Mouse (Mus musculus) intestine, postnatal 0 days (tissue): Measurements from ENCODE around the gene Sprr4. TPM values are rescaled to one million over a fixed set of nuclear protein-coding genes. Genes with fewer than 3 reads are reported as not detected.
A peak's percentile ranks its signal among the peaks of the same experiment; 100 is the strongest.
"Not testable (repeated sequence)": the region's sequence is repeated elsewhere in the genome, so short reads cannot be mapped to it uniquely, and the experiment has no call there.

ENCODE experiments used
- ATAC-seq: fragments of 200-750 bp; cut with Nextera tagmentation; 2 replicates; pipeline ENCODE4 v1.8.0; 2017; ENCODE audit warnings: mild to moderate bottlenecking, moderate TSS enrichment, moderate library complexity
- H3K27ac ChIP-seq: fragments of 300-500 bp; sonication (generic); 2 replicates; pipeline ENCODE4 v1.5.1; 2014; ENCODE audit warnings: mild to moderate bottlenecking, low read depth, low read length, moderate library complexity
- H3K27me3 ChIP-seq: fragments of 300-500 bp; sonication (generic); replicated peaks from 2 replicates; pipeline ENCODE4 v1.6.1; 2014; ENCODE audit warnings: low read length, mixed read lengths; ENCODE audit not compliant: control insufficient read depth, insufficient read depth
- H3K36me3 ChIP-seq: fragments of 300-500 bp; sonication (generic); 2 replicates; pipeline ENCODE4 v1.6.1; 2014; ENCODE audit warnings: mild to moderate bottlenecking, moderate library complexity; ENCODE audit not compliant: control insufficient read depth, insufficient read depth
- H3K4me1 ChIP-seq: fragments of 300-500 bp; sonication (generic); replicated peaks from 2 replicates; pipeline ENCODE4 v1.6.1; 2014; ENCODE audit warnings: antibody characterized with exemption, low read length, mixed read lengths; ENCODE audit not compliant: control insufficient read depth, insufficient read depth
- H3K4me2 ChIP-seq: fragments of 300-500 bp; sonication (generic); replicated peaks from 2 replicates; pipeline ENCODE4 v1.6.1; 2014; ENCODE audit warnings: low read depth, mild to moderate bottlenecking, moderate library complexity
- H3K4me3 ChIP-seq: fragments of 300-500 bp; sonication (generic); 2 replicates; pipeline ENCODE4 v1.5.1; 2014; ENCODE audit warnings: low read depth, low read length
- H3K9ac ChIP-seq: fragments of 300-500 bp; sonication (generic); 2 replicates; pipeline ENCODE4 v1.6.1; 2014; ENCODE audit warnings: mild to moderate bottlenecking, low read depth, low read length
- H3K9me3 ChIP-seq: fragments of 300-500 bp; sonication (generic); 2 replicates; pipeline ENCODE4 v1.6.1; 2016; ENCODE audit warnings: mixed run types; ENCODE audit not compliant: control insufficient read depth
- CTCF ChIP-seq: sonication (generic); IDR thresholded peaks from 2 replicates; pipeline ENCODE4 v1.5.1; 2016; ENCODE audit warnings: low read depth, mild to moderate bottlenecking, control low read depth, antibody characterized with exemption, moderate library complexity
- WGBS: fragments of 180-500 bp; shearing (Covaris S2); extraction: QIAGEN DNeasy Blood & Tissue Kit; methylation state at CpG from one replicate; pipeline ENCODE4 v1.1.7; 2014; 5-methylcytosine and 5-hydroxymethylcytosine counted together
- polyA plus RNA-seq: library from polyadenylated mRNA; unstranded; fragments of >200 nt; fragmentation: Nextera tagmentation; extraction: Ambion mirVana; gene quantifications from 2 replicates; pipeline ENCODE4 v1.2.1, GENCODE M21; 2015

Sprr4 gene
- not detected in 2 replicates for polyA plus RNA-seq

- no peak for ATAC-seq
- no peaks in the 10 kb centered on the region for H3K9me3 ChIP-seq
- no peak within 1 kb of the TSS for H3K4me2 ChIP-seq
- H3K27me3 ChIP-seq, result no peaks in the 10 kb centered on the region
- H3K9ac ChIP-seq, result no peak within 1 kb of the TSS
- TF ChIP-seq CTCF, result no peak
- H3K4me3 ChIP-seq, result no peak within 1 kb of the TSS
- H3K4me1 ChIP-seq, result no peaks in the 10 kb centered on the region
- H3K36me3 ChIP-seq, result no peaks in the 10 kb centered on the region
- 95% methylated on average over 1 of the region's 1 CpGs for WGBS
- no peak within 1 kb of the TSS for H3K27ac ChIP-seq
Observed at GRCm38 (mm10) chr3:92500393-92500792, at the start of gene Sprr4. Sprr4 (minus strand) TSS chr3:92500493.

- H3K27me3 ChIP-seq, result no peaks in the 10 kb centered on the region
- no peak within 1 kb of the TSS for H3K27ac ChIP-seq
- 91% methylated on average over 3 of the region's 3 CpGs for WGBS
- no peaks in the 10 kb centered on the region for H3K36me3 ChIP-seq
- no peaks in the 10 kb centered on the region for H3K9me3 ChIP-seq
- H3K4me2 ChIP-seq, result no peak within 1 kb of the TSS
- no peak for ATAC-seq
- TF ChIP-seq CTCF, result no peak
- H3K4me1 ChIP-seq, result no peaks in the 10 kb centered on the region
- no peak within 1 kb of the TSS for H3K4me3 ChIP-seq
- no peak within 1 kb of the TSS for H3K9ac ChIP-seq
Observed at GRCm38 (mm10) chr3:92534411-92534810, 34.1 kb upstream of the Sprr4 start, which contains the start of gene 2310046K23Rik. 2310046K23Rik (minus strand) TSS chr3:92534511.

GRCm38 (mm10) chr3:92512325-92512724, 12.0 kb upstream of the Sprr4 start:
- peak; percentile 64 for TF ChIP-seq CTCF
- no peaks in the 10 kb centered on the region for H3K36me3 ChIP-seq
- H3K4me3 ChIP-seq, result no peak overlapping the region
- no peak for ATAC-seq
- H3K27me3 ChIP-seq, result no peaks in the 10 kb centered on the region
- no peaks in the 10 kb centered on the region for H3K9me3 ChIP-seq
- no peaks in the 10 kb centered on the region for H3K4me1 ChIP-seq
- no peak overlapping the region for H3K9ac ChIP-seq
- H3K27ac ChIP-seq, result no peak overlapping the region
- H3K4me2 ChIP-seq, result no peak overlapping the region

GRCm38 (mm10) chr3:92510786-92511185, 10.5 kb upstream of the Sprr4 start:
- Histone ChIP-seq H3K4me2 (no peak overlapping the region), H3K4me1 (no peaks in the 10 kb centered on the region), H3K4me3 (no peak overlapping the region), H3K36me3 (no peaks in the 10 kb centered on the region), H3K9me3 (no peaks in the 10 kb centered on the region), H3K27me3 (no peaks in the 10 kb centered on the region), H3K27ac (no peak overlapping the region), H3K9ac (no peak overlapping the region)
- peak; percentile 67 for ATAC-seq
- peak; percentile 86 for TF ChIP-seq CTCF

GRCm38 (mm10) chr3:92508185-92508584, 7.9 kb upstream of the Sprr4 start:
- Histone ChIP-seq H3K36me3 (no peaks in the 10 kb centered on the region), H3K27ac (no peak overlapping the region), H3K9me3 (no peaks in the 10 kb centered on the region), H3K9ac (no peak overlapping the region), H3K27me3 (no peaks in the 10 kb centered on the region), H3K4me3 (no peak overlapping the region), H3K4me1 (no peaks in the 10 kb centered on the region), H3K4me2 (no peak overlapping the region)
- 39% methylated on average over 1 of the region's 1 CpGs for WGBS
- ATAC-seq, result no peak
- TF ChIP-seq CTCF, result no peak

- H3K27ac ChIP-seq, result no peak overlapping the region
- H3K4me1 ChIP-seq, result no peaks in the 10 kb centered on the region
- no peaks in the 10 kb centered on the region for H3K27me3 ChIP-seq
- H3K4me3 ChIP-seq, result no peak overlapping the region
- no peaks in the 10 kb centered on the region for H3K9me3 ChIP-seq
- ATAC-seq, result no peak
- TF ChIP-seq CTCF, result no peak
- H3K9ac ChIP-seq, result no peak overlapping the region
- no peaks in the 10 kb centered on the region for H3K36me3 ChIP-seq
- H3K4me2 ChIP-seq, result no peak overlapping the region
Observed at GRCm38 (mm10) chr3:92503528-92503927, 3.2 kb upstream of the Sprr4 start.

GRCm38 (mm10) chr3:92490262-92490661, 10.0 kb downstream of the Sprr4 start:
- H3K27me3 ChIP-seq, H3K27ac ChIP-seq, ATAC-seq, H3K9ac ChIP-seq, H3K4me1 ChIP-seq, H3K4me3 ChIP-seq, H3K9me3 ChIP-seq, H3K36me3 ChIP-seq, H3K4me2 ChIP-seq: not testable (repeated sequence)
